ENCODE assay signal across 23 mouse cellular contexts in the genomic region with DNA sequence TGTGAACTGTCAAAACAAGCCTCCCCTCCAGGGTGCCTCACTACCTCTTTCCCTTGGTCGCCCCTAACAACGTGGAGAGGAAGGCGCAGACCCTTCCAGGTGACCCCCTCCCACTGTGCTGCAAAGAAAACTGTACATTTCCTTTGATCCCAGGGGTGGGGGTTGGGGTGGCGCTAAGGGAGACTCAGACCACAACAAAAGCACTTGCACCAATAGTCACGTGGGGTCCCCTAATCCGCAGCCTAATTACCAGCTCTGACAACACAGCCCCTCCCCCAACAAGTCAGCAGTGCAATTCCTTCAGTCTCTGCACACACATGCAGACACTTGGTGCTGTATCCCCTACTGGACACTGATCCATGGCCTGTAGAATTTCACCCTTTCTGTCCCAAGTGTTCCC. TPM values are rescaled to one million over a fixed set of nuclear protein-coding genes. Genes with fewer than 3 reads are reported as not detected.
DNase-seq lines count a peak whose midpoint lies in the region; ATAC-seq and TF ChIP-seq lines count a peak whose summit lies in the region.
"Had no signal": no experiment of that assay in that cellular context is flagged by ENCODE, and none has a peak within 500 bp of the region (broad histone marks: within the 10 kb centered on the region; RNA-seq: fewer than 3 reads in every experiment).

No protein-coding gene starts in this region.

- peaks cover 70% of the 10 kb centered on the region for H3K27me3 ChIP-seq in forebrain, embryonic 12.5 days
- peaks cover 20% of the 10 kb centered on the region for H3K27me3 ChIP-seq in forebrain, embryonic 15.5 days
- H3K27me3 ChIP-seq in ES-Bruce4 (ENCODE audit: control insufficient read depth, insufficient read depth, low read length, poor library complexity, severe bottlenecking) = no peaks in the 10 kb centered on the region; the same call in 1 of the 2 replicates
- H3K27me3 ChIP-seq in forebrain, embryonic 14.5 days (replicated peaks; ENCODE audit: control insufficient read depth, insufficient read depth, low read length) = peaks cover 11% of the 10 kb centered on the region; the same call in 1 of the 2 replicates
- H3K27me3 ChIP-seq: embryonic facial prominence, embryonic 15.5 days; limb, embryonic 13.5 days; Patski had no signal

- no peak overlapping the region for H3K9ac ChIP-seq in forebrain, embryonic 12.5 days
- H3K9ac ChIP-seq in forebrain, embryonic 15.5 days (replicated peaks) = no peak overlapping the region
- no peak overlapping the region for H3K9ac ChIP-seq in ES-Bruce4 (ENCODE audit: low read depth, poor library complexity, severe bottlenecking)
- H3K9ac ChIP-seq in forebrain, embryonic 14.5 days (ENCODE audit: low read length) = no peak overlapping the region
- H3K9ac ChIP-seq: embryonic facial prominence, embryonic 15.5 days; limb, embryonic 13.5 days; liver, embryonic 14.5 days had no signal

- peak overlapping the region; percentile 36 for H3K4me2 ChIP-seq in forebrain, embryonic 12.5 days
- H3K4me2 ChIP-seq in forebrain, embryonic 15.5 days (replicated peaks) = no peak overlapping the region
- no peak overlapping the region for H3K4me2 ChIP-seq in forebrain, embryonic 14.5 days (ENCODE audit: low read length)
- H3K4me2 ChIP-seq: embryonic facial prominence, embryonic 15.5 days; limb, embryonic 13.5 days had no signal

- H3K27ac ChIP-seq in forebrain, embryonic 12.5 days = 0 out of 2 replicates have a peak overlapping the region, but pooled peaks have one; percentile 38
- no peak overlapping the region for H3K27ac ChIP-seq in forebrain, embryonic 15.5 days (replicated peaks)
- no peak overlapping the region for H3K27ac ChIP-seq in ES-Bruce4 (ENCODE audit: insufficient read depth, low read length)
- no peak overlapping the region for H3K27ac ChIP-seq in forebrain, embryonic 14.5 days (ENCODE audit: low read depth, low read length)
- H3K27ac ChIP-seq: embryonic facial prominence, embryonic 15.5 days; heart, adult 2 months; hindbrain, postnatal 0 days; layer of hippocampus, adult 2 months; limb, embryonic 13.5 days; liver, embryonic 14.5 days had no signal

- peaks cover 50% of the 10 kb centered on the region for H3K4me1 ChIP-seq in forebrain, embryonic 12.5 days
- H3K4me1 ChIP-seq in forebrain, embryonic 15.5 days = peaks cover 17% of the 10 kb centered on the region
- peaks cover 3% of the 10 kb centered on the region for H3K4me1 ChIP-seq in ES-Bruce4 (ENCODE audit: control insufficient read depth, insufficient read depth, low read length)
- peaks cover 10% of the 10 kb centered on the region for H3K4me1 ChIP-seq in forebrain, embryonic 14.5 days (ENCODE audit: control insufficient read depth, insufficient read depth, low read length)

- peak; percentile 65 for DNase-seq in embryo, embryonic 11 days
- DNase-seq in forebrain, embryonic 14.5 days (ENCODE audit: low spot score) = peak; percentile 57
- DNase-seq in urinary bladder, postnatal 14 days (ENCODE audit: low spot score) = no peak
- no peak for DNase-seq in cerebellum, postnatal 25 days
- DNase-seq: cerebellum, adult 9-11 months; gastrocnemius, postnatal 10 days; heart, adult 2 months; kidney, adult 18-20 months; kidney, postnatal 10 days; right cerebral cortex, adult 18-20 months had no signal

- H3K36me3 ChIP-seq in forebrain, embryonic 12.5 days (replicated peaks) = no peaks in the 10 kb centered on the region
- H3K36me3 ChIP-seq in forebrain, embryonic 15.5 days = no peaks in the 10 kb centered on the region
- H3K36me3 ChIP-seq in ES-Bruce4 (ENCODE audit: control insufficient read depth, insufficient read depth, low read length, poor library complexity, severe bottlenecking) = no peaks in the 10 kb centered on the region
- no peaks in the 10 kb centered on the region for H3K36me3 ChIP-seq in forebrain, embryonic 14.5 days (ENCODE audit: control insufficient read depth, insufficient read depth, low read length)
- H3K36me3 ChIP-seq: embryonic facial prominence, embryonic 15.5 days; limb, embryonic 13.5 days had no signal

- peak; percentile 58 for ATAC-seq in forebrain, embryonic 12.5 days (ENCODE audit: low FRiP score)
- ATAC-seq in forebrain, embryonic 15.5 days (replicated peaks) = no peak
- peak; percentile 3; the same call in 1 of the 2 replicates for ATAC-seq in forebrain, embryonic 14.5 days
- ATAC-seq in erythroid progenitor cell, adult 5-6 weeks (replicated peaks; ENCODE audit: low FRiP score, poor library complexity, severe bottlenecking) = no peak
- ATAC-seq: hindbrain, postnatal 0 days; Patski had no signal

- TF ChIP-seq EP300 in ES-Bruce4 (IDR thresholded peaks at IDR 0.05; ENCODE audit: insufficient read depth, low read depth, low read length) = 0 out of 2 replicates have a peak, but pooled peaks have one; percentile 35

- no peak overlapping the region for H3K4me3 ChIP-seq in forebrain, embryonic 12.5 days (replicated peaks)
- H3K4me3 ChIP-seq in forebrain, embryonic 15.5 days = no peak overlapping the region
- no peak overlapping the region for H3K4me3 ChIP-seq in ES-Bruce4 (ENCODE audit: low read depth, low read length)
- H3K4me3 ChIP-seq in forebrain, embryonic 14.5 days (ENCODE audit: low read depth, low read length) = no peak overlapping the region
- H3K4me3 ChIP-seq: embryonic facial prominence, embryonic 15.5 days; heart, adult 2 months; layer of hippocampus, adult 2 months; limb, embryonic 13.5 days had no signal

- no peaks in the 10 kb centered on the region for H3K9me3 ChIP-seq in forebrain, embryonic 12.5 days
- H3K9me3 ChIP-seq in forebrain, embryonic 15.5 days = no peaks in the 10 kb centered on the region
- no peaks in the 10 kb centered on the region for H3K9me3 ChIP-seq in ES-Bruce4 (replicated peaks; ENCODE audit: control insufficient read depth, insufficient read depth, low read length, poor library complexity, severe bottlenecking)
- no peaks in the 10 kb centered on the region for H3K9me3 ChIP-seq in forebrain, embryonic 14.5 days (replicated peaks; ENCODE audit: control insufficient read depth, low read length)
- H3K9me3 ChIP-seq: embryonic facial prominence, embryonic 15.5 days; limb, embryonic 13.5 days had no signal

- no peak for TF ChIP-seq CTCF in ES-Bruce4 (IDR thresholded peaks at IDR 0.05; ENCODE audit: low read depth, low read length)

- 4% methylated on average over 6 of the region's 6 CpGs for WGBS in forebrain, embryonic 12.5 days
- WGBS in forebrain, embryonic 15.5 days = 1% methylated on average over 6 of the region's 6 CpGs
- 0% methylated on average over 6 of the region's 6 CpGs for WGBS in forebrain, embryonic 14.5 days

- TF ChIP-seq POLR2A in ES-Bruce4 (IDR thresholded peaks at IDR 0.05; ENCODE audit: insufficient read depth, low read length) = no peak

RNA-seq across cellular contexts. Expression of gene Slc22a18, which starts 5.8 kb away (rescaled TPM):
- 0.26 and 0.27 TPM in 2 replicates for polyA plus RNA-seq in forebrain, embryonic 12.5 days (2016; fragmentation: Nextera tagmentation; extraction: Ambion mirVana)
- polyA plus RNA-seq in forebrain, embryonic 15.5 days (2015; fragmentation: Nextera tagmentation; extraction: Ambion mirVana) = 0.29 and 0.68 TPM in 2 replicates
- polyA plus RNA-seq in ES-Bruce4 (2011; ENCODE audit: insufficient read depth, insufficient read length, low read depth, missing spikeins) = 4.5 and 5.0 TPM in 2 replicates
- polyA plus RNA-seq in forebrain, embryonic 14.5 days (2014; fragmentation: Nextera tagmentation; extraction: Ambion mirVana) = 0.52 and 0.66 TPM in 2 replicates
- total RNA-seq in erythroid progenitor cell, adult 5-6 weeks (2015; ENCODE audit: low replicate concordance) = not detected in 2 replicates
- total RNA-seq in erythroid progenitor cell, adult 5-6 weeks (2017; ENCODE audit: low replicate concordance) = not detected in 2 replicates
- total RNA-seq: neutrophil, adult 5-6 weeks had no signal

RNA-seq across cellular contexts. Expression of gene Cdkn1c, which starts 6.9 kb away (rescaled TPM):
- polyA plus RNA-seq in forebrain, embryonic 12.5 days (2016; fragmentation: Nextera tagmentation; extraction: Ambion mirVana) = 326 and 351 TPM in 2 replicates
- polyA plus RNA-seq in forebrain, embryonic 15.5 days (2015; fragmentation: Nextera tagmentation; extraction: Ambion mirVana) = 139 and 142 TPM in 2 replicates
- 23.4 and 24.2 TPM in 2 replicates for polyA plus RNA-seq in ES-Bruce4 (2011; ENCODE audit: insufficient read depth, insufficient read length, low read depth, missing spikeins)
- polyA plus RNA-seq in forebrain, embryonic 14.5 days (2014; fragmentation: Nextera tagmentation; extraction: Ambion mirVana) = 229 and 231 TPM in 2 replicates
- 14.8 TPM in 1 of 2 replicates, not detected in the other for total RNA-seq in erythroid progenitor cell, adult 5-6 weeks (2015; ENCODE audit: low replicate concordance)
- not detected in 2 replicates for total RNA-seq in erythroid progenitor cell, adult 5-6 weeks (2017; ENCODE audit: low replicate concordance)

RNA-seq across cellular contexts. Expression of gene Phlda2, which starts 35.2 kb away (rescaled TPM):
- polyA plus RNA-seq in forebrain, embryonic 12.5 days (2016; fragmentation: Nextera tagmentation; extraction: Ambion mirVana) = 0.63 and 0.79 TPM in 2 replicates
- polyA plus RNA-seq in forebrain, embryonic 15.5 days (2015; fragmentation: Nextera tagmentation; extraction: Ambion mirVana) = 0.26 and 0.47 TPM in 2 replicates
- 43.1 and 44.9 TPM in 2 replicates for polyA plus RNA-seq in ES-Bruce4 (2011; ENCODE audit: insufficient read depth, insufficient read length, low read depth, missing spikeins)
- 0.32 TPM in 1 of 2 replicates, not detected in the other for polyA plus RNA-seq in forebrain, embryonic 14.5 days (2014; fragmentation: Nextera tagmentation; extraction: Ambion mirVana)
- not detected in 2 replicates for total RNA-seq in erythroid progenitor cell, adult 5-6 weeks (2015; ENCODE audit: low replicate concordance)
- total RNA-seq in erythroid progenitor cell, adult 5-6 weeks (2017; ENCODE audit: low replicate concordance) = not detected in 2 replicates
- total RNA-seq: gastrocnemius, postnatal 10 days; heart, adult 2 months; layer of hippocampus, adult 2 months; left cerebral cortex, adult 18-20 months; neutrophil, adult 5-6 weeks had no signal
- polyA plus RNA-seq: heart, adult 2 months; heart, postnatal 0 days; Patski had no signal

Comparison
In these comparisons a context has a peak if more than half of its experiments do, and no peak if none do; other contexts are left out.
1. ATAC-seq: peak in forebrain, embryonic 12.5 days (single experiment) and forebrain, embryonic 14.5 days (single experiment); none in forebrain, embryonic 15.5 days (single experiment) and erythroid progenitor cell, adult 5-6 weeks (single experiment).
2. DNase-seq: peak in embryo, embryonic 11 days (single experiment) and forebrain, embryonic 14.5 days (single experiment); none in urinary bladder, postnatal 14 days (single experiment) and cerebellum, postnatal 25 days (0 of 2).
3. RNA of gene Phlda2, which starts 35.2 kb away (polyA plus RNA-seq): 43.1 to 44.9 TPM in ES-Bruce4; 0.63 to 0.79 TPM in forebrain, embryonic 12.5 days, 0.26 to 0.47 TPM in forebrain, embryonic 15.5 days and 0.32 TPM in forebrain, embryonic 14.5 days; every median in the first group is over 10 times any median in the second.